Mouse (Mus musculus) adrenal gland, postnatal 14 days (tissue): ENCODE results near the gene 9930111J21Rik2. TPM values are rescaled to one million over a fixed set of nuclear protein-coding genes. Genes with fewer than 3 reads are reported as not detected.
"Not testable (repeated sequence)": the region's sequence is repeated elsewhere in the genome, so short reads cannot be mapped to it uniquely, and the experiment has no call there.

ENCODE experiments used
- DNase-seq: peaks from one replicate; pipeline ENCODE4 v3.0.0; 2021; ENCODE audit warnings: mixed read lengths
- total RNA-seq: library from RNA; stranded (reverse); gene quantifications from 2 replicates; pipeline ENCODE4 v1.2.3, GENCODE M21; 2021

Gene 9930111J21Rik2
- total RNA-seq, 1 experiment from 2014 or later = 3.4 TPM

GRCm38 (mm10) chr11:48974686-48975085 is 76.4 kb downstream of the 9930111J21Rik2 start:
- DNase-seq = not testable (repeated sequence)

Other genes with a start within 250 kb of the 9930111J21Rik2 start
- gene Trim41, start 233.9 kb downstream of the 9930111J21Rik2 start, total RNA-seq = 34.6 and 40.5 TPM in 2 replicates
- gene Trim7, start 225.1 kb downstream of the 9930111J21Rik2 start, total RNA-seq = 6.1 and 8.5 TPM in 2 replicates
- gene Gm12184, start 224.6 kb downstream of the 9930111J21Rik2 start, total RNA-seq = 2.3 and 3.5 TPM in 2 replicates
- 15.2 and 19.0 TPM in 2 replicates for gene Irgm1, start 179.6 kb downstream of the 9930111J21Rik2 start, total RNA-seq
- gene Gm5431, start 149.0 kb downstream of the 9930111J21Rik2 start, total RNA-seq = 0.96 and 1.8 TPM in 2 replicates
- 4.8 and 5.9 TPM in 2 replicates for gene Psme2b, start 105.1 kb downstream of the 9930111J21Rik2 start, total RNA-seq
- gene Olfr56, start 72.4 kb downstream of the 9930111J21Rik2 start, total RNA-seq = not detected in 2 replicates
- gene 9930111J21Rik1, start 71.8 kb downstream of the 9930111J21Rik2 start, total RNA-seq = 2.3 and 6.9 TPM in 2 replicates
- gene Gm12185, start 59.0 kb downstream of the 9930111J21Rik2 start, total RNA-seq = 2.7 and 3.4 TPM in 2 replicates
- gene Tgtp1, start 57.1 kb downstream of the 9930111J21Rik2 start, total RNA-seq = 2.8 and 3.6 TPM in 2 replicates
- 0.44 and 3.5 TPM in 2 replicates for gene Tgtp2, start 13.0 kb upstream of the 9930111J21Rik2 start, total RNA-seq
- gene Ifi47, start 25.3 kb upstream of the 9930111J21Rik2 start, total RNA-seq = 5.1 and 8.9 TPM in 2 replicates
- gene Olfr1396, start 63.6 kb upstream of the 9930111J21Rik2 start, total RNA-seq = 0.53 and 0.67 TPM in 2 replicates
- gene Olfr1395, start 91.0 kb upstream of the 9930111J21Rik2 start, total RNA-seq = not detected in 2 replicates
- gene Olfr1394, start 103.1 kb upstream of the 9930111J21Rik2 start, total RNA-seq = not detected in 2 replicates
- gene Btnl9, start 135.9 kb upstream of the 9930111J21Rik2 start, total RNA-seq = 32.0 and 38.6 TPM in 2 replicates
- gene Zfp62, start 152.1 kb upstream of the 9930111J21Rik2 start, total RNA-seq = 33.2 and 36.9 TPM in 2 replicates
- gene Mgat1, start 192.9 kb upstream of the 9930111J21Rik2 start, total RNA-seq = 95.9 and 96.7 TPM in 2 replicates
- not detected in 2 replicates for gene Olfr1393, start 227.1 kb upstream of the 9930111J21Rik2 start, total RNA-seq
- not detected in 2 replicates for gene Olfr1392, start 234.0 kb upstream of the 9930111J21Rik2 start, total RNA-seq